Mouse (Mus musculus): Measurements from ENCODE around the gene Osbpl6. TPM values are rescaled to one million over a fixed set of nuclear protein-coding genes. Genes with fewer than 3 reads are reported as not detected.
A peak's percentile ranks its signal among the peaks of the same experiment; 100 is the strongest.

Osbpl6 gene
- total RNA-seq (2015) = 0.05 TPM in 1 of 2 replicates, not detected in the other
- total RNA-seq (2017) = not detected in 2 replicates

DNA sequence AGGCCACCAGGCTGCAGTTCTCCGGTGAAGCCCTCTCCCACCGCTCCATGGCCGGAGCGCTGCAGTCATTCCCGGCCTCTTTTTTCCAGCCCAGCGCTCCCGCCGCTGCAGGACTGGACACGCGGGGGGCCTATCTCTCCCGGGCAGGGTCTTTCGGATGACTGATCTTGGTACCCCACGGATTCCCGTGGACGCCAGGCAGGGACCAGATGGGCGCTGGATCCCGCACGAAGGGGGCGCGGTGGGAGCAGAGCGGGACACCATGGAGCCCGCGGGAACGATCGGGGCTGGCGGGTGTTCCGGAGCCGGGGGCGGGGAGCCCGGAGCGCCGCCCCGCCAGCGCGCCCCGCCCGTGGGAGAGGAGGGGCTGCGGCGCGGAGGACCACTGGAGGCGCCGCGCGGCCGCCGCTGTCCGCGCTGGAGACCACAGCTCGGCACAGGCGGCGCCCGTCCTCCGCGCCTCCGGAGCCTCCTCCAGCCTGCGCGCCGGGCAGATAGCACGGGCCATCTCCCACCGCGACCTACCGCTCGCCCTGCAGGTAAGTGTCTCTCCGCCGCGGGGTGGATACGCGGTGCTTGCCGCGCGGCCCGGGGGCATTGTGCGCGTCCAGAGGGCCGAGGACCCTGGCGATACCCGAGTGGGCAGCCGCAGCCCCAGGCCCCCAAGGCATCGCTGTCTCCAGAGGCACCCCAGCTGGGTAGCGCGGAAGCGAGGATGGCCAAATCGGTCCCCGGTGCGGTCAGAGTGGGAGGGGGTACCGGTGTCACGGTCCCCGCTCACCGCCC, at the start of gene Osbpl6:
TSS of gene Osbpl6 (plus strand) at position 358 of the 786 bp plus-strand sequence.
- peak; percentile 53 for ATAC-seq (replicated peaks; ENCODE audit: poor library complexity)

GRCm38 (mm10) chr2:76360226-76360625, 46.1 kb upstream of the Osbpl6 start, which contains the start of gene Cyct:
Gene Cyct (minus strand): TSS chr2:76360450.
- no peak for ATAC-seq (replicated peaks; ENCODE audit: poor library complexity)

DNA sequence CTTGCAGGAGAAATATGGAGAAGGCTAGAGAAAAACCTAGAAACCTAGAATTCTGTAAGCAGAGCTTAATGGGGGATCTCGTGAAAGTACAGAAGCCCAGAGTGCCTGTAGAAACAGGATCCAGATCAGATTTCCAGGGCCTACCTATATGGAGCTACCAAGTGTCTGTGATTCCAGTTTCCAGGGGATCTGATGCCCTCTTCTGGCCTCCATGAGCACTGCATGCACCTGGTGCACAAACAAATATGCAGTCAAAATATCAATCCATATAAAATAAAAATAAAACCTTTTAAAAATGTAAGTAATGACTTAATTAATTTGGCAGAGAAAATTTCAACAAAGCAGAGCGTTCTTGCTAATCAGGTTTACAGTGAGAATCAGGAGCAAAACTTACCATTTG, 44.2 kb upstream of the Osbpl6 start:
- peak; percentile 42; the same call in 1 of the 2 replicates for ATAC-seq (replicated peaks; ENCODE audit: poor library complexity)

DNA sequence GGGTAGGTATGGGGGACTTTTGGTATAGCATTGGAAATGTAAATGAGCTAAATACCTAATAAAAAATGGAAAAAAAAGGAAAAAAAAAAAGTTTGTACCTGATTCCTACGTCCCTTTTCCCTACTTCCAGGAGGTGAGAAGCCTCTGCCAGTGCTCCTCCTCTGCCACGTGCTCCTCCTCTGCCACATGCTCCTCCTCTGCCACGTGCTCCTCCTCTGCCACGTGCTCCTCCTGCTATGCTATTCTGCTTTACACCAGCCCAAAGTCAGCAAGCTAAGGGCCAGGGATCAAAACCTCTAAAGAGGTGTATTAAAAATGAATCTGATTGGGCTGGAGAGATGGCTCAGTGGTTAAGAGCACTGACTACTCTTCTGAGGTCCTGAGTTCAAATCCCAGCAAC, 40.5 kb upstream of the Osbpl6 start:
- ATAC-seq (replicated peaks; ENCODE audit: poor library complexity) = no peak

GRCm38 (mm10) chr2:76367188-76367922, 39.0 kb upstream of the Osbpl6 start:
- peak; percentile 61 for ATAC-seq (replicated peaks; ENCODE audit: poor library complexity)

- ATAC-seq (replicated peaks; ENCODE audit: poor library complexity) = no peak
Measured at GRCm38 (mm10) chr2:76368861-76369660, 37.2 kb upstream of the Osbpl6 start.

GRCm38 (mm10) chr2:76369821-76370655, 36.3 kb upstream of the Osbpl6 start, which contains the start of gene Rbm45:
Gene Rbm45 (plus strand): TSS chr2:76369984.
- peak; percentile 82 for ATAC-seq (replicated peaks; ENCODE audit: poor library complexity)

- ATAC-seq (replicated peaks; ENCODE audit: poor library complexity) = peak; percentile 19
Measured at GRCm38 (mm10) chr2:76370656-76370922, 35.7 kb upstream of the Osbpl6 start.

DNA sequence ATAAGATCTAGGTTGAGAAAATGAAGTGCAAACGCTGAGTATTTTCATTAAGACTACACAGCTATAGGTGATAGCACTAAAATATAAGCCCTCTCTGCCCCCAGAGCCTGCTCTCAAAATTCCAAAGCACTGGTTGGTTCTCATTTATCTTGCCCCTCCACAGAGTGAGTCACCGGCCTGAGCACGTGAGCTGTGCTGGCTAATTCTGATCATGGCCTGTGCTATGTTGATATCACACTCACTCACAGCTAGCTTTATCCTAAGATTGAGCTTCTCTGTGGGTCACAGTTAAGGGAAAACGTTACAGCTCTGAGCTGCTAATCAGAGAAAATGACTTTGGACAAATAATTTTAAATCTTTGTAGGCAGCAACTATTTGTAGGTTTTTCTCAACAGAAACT, 34.1 kb upstream of the Osbpl6 start:
- ATAC-seq (replicated peaks; ENCODE audit: poor library complexity) = peak; percentile 66

GRCm38 (mm10) chr2:76374544-76375206, 31.6 kb upstream of the Osbpl6 start:
- ATAC-seq (replicated peaks; ENCODE audit: poor library complexity) = no peak

- ATAC-seq (replicated peaks; ENCODE audit: poor library complexity) = no peak
Measured at GRCm38 (mm10) chr2:76378646-76379045, 27.7 kb upstream of the Osbpl6 start.

DNA sequence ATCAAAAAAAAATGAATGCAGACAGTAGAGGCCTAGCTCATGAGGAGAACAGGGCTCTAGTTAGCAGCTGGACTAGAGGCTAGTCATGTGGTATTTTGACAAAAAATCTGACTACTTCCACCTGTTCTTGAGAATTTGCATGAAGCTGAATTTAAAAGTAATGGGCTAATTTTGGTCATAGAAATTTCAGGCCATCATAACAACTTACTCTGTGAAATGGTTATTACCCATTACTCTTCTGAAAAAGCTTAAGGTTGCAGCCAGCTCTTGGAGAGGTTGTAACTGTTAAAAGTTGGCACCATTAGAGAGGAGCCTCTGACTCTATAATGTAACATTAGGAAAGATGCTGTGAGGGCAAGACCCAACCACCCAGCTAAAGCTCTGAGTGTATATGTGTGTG, 19.8 kb upstream of the Osbpl6 start:
- ATAC-seq (replicated peaks; ENCODE audit: poor library complexity) = no peak

DNA sequence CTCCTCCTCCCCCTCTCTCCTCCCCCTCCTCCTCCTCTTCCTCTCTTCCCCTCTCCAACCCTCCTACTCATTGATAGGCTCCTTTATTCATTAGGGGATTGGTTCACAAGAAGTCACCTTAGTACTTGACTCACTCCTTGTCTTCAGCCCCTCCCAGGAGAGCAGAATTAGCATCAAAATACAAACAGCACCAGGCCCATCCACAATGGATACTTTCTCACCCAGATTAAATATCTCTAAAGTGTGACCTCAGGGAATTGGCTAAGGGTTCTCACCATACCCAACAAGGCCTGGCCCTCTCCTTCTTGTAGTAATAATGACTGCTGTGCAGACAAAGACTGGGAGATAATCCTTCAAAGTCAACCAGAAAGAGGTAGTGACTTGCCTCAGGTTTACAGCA, 6.1 kb upstream of the Osbpl6 start:
- ATAC-seq (replicated peaks; ENCODE audit: poor library complexity) = no peak

DNA sequence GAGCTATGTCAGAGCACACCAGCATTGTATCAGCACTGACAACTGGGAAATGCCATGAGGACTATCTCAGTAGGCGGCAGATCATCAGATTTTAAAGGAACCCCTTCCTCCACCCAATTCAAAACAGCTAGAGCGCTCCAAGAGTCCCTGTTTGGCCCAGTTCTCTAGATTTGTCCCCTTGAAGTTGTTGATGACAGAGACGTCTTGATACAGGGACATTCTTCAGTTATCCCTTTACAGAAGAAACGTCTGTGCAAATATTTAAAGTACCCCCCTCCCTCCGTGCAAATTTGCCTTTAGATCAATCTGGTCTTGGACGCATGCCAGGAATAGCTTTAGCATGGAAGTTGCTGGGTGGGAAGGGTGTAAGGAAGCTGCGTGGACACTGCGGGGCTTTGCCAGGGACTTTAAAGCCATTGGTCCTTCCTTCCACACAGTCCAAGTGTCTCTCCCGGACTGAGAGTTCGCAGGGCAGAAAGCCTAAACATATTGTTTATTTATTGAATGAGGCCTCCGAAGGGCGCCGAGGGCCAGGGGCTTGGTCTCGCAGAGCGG, 635 bp upstream of the Osbpl6 start:
- no peak for ATAC-seq (replicated peaks; ENCODE audit: poor library complexity)

GRCm38 (mm10) chr2:76406937-76407441, 681 bp downstream of the Osbpl6 start:
- peak; percentile 56 for ATAC-seq (replicated peaks; ENCODE audit: poor library complexity)

DNA sequence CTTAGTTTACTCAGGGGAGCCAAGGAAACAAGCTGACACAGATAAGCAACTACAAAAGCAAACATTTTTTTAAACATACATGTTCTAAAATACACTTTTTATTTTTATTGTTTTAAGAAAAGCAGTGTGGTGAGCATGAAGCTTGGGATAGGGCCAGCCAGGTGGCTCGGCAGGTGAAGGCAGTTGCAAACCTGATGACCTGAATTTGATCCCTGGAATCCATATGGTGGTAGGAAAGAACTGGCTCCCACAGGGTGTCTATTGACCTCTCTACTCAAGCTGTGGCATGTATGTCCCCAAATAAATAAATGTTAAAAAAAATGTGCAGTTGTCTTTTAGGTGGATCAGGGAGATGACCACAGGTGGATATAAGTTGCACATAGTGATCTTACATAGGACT, 3.2 kb downstream of the Osbpl6 start:
- ATAC-seq (replicated peaks; ENCODE audit: poor library complexity) = no peak

- ATAC-seq (replicated peaks; ENCODE audit: poor library complexity) = no peak
Measured at GRCm38 (mm10) chr2:76409986-76410385, 3.7 kb downstream of the Osbpl6 start.

DNA sequence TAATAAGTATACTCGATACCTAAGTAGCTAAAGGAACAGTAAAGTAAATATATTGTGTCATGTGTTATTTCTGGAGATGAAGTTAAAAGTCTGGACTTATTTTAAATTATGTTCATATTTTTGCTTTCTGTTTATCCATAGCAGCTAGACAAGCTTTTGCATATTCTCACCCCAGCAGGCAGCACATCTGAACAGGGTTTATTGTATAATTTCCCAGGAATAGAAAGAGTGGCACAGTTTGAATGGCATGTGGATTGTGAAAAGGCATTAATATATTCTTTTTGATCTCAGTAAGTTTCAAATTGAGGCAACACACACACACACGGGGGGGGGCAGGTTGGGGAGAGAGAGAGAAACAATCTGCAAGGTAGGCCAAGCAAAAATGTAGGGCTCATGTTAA, 6.6 kb downstream of the Osbpl6 start:
- ATAC-seq (replicated peaks; ENCODE audit: poor library complexity) = no peak

DNA sequence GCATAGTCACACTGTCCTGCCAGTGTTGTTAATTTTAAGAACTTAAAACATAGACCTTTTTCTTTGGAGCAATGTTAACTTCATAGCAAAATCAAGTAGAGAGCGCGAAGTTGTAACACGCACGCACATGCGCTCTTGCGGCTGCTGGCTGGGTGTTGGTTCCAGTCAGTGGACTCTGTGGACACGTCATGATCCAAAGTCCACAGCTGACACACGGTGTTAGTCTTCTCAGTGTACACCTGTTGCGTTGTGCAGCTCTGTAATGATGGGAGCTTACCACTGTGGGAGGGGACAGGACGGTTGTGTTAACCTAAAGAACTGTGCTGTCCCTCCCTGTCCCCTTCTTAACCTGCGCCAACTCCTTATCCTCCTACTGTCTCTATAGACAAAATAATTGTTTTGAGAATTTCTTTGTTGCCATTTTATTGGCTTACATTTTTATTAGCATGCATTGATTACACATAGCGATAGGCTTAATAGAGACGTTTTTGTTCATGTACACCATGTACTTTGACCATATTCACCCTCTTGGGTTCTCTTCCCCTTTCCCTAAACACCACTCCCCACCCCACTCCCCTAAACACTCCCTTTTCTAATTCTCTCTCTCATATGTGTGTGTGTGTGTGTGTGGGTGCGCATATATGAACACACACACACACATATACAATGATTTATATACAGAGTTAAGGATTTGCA, 11.3 kb downstream of the Osbpl6 start:
- ATAC-seq (replicated peaks; ENCODE audit: poor library complexity) = no peak
